Mouse (Mus musculus) kidney, postnatal 4 days (tissue): ENCODE measurements around the gene Gm10428.
"Not testable (repeated sequence)": the region's sequence is repeated elsewhere in the genome, so short reads cannot be mapped to it uniquely, and the experiment has no call there.

Experiments
- DNase-seq, 2 experiments: peaks; one replicate each; pipeline ENCODE4 v3.0.0; 2021; ENCODE audit warnings: mixed read lengths in 2 of 2

Gene Gm10428

GRCm38 (mm10) chr11:62752780-62753179 is at the start of gene Gm10428:
Gene Gm10428 (plus strand): TSS chr11:62753100.
- no peak for DNase-seq

GRCm38 (mm10) chr11:62706141-62706540 is 46.8 kb upstream of the Gm10428 start:
- no peak for DNase-seq

- DNase-seq: no peak
Measured at GRCm38 (mm10) chr11:62708252-62708651, 44.6 kb upstream of the Gm10428 start.

GRCm38 (mm10) chr11:62710657-62711056 is 42.2 kb upstream of the Gm10428 start:
- no peak for DNase-seq

- no peak for DNase-seq
Measured at GRCm38 (mm10) chr11:62728276-62728675, 24.6 kb upstream of the Gm10428 start.

- peak; percentile 90 to 93 for DNase-seq
Measured at GRCm38 (mm10) chr11:62731311-62732021, 21.4 kb upstream of the Gm10428 start, which contains the start of gene Zfp287. Gene Zfp287 (minus strand): TSS chr11:62731905.

- no peak for DNase-seq
Measured at GRCm38 (mm10) chr11:62732022-62732387, 20.9 kb upstream of the Gm10428 start.

- no peak for DNase-seq
Measured at GRCm38 (mm10) chr11:62732665-62733064, 20.2 kb upstream of the Gm10428 start.

GRCm38 (mm10) chr11:62741186-62741585 is 11.7 kb upstream of the Gm10428 start:
- no peak for DNase-seq

GRCm38 (mm10) chr11:62742261-62742957 is 10.5 kb upstream of the Gm10428 start:
- DNase-seq: no peak

GRCm38 (mm10) chr11:62744103-62744502 is 8.8 kb upstream of the Gm10428 start:
- peak; percentile 83 to 86 for DNase-seq

GRCm38 (mm10) chr11:62746001-62746533 is 6.8 kb upstream of the Gm10428 start:
- peak; percentile 76 to 85 for DNase-seq

GRCm38 (mm10) chr11:62747227-62747626 is 5.7 kb upstream of the Gm10428 start:
- no peak for DNase-seq

GRCm38 (mm10) chr11:62748062-62748461 is 4.8 kb upstream of the Gm10428 start:
- DNase-seq: no peak

- DNase-seq: not testable (repeated sequence)
Measured at GRCm38 (mm10) chr11:62749445-62749844, 3.5 kb upstream of the Gm10428 start.

GRCm38 (mm10) chr11:62752191-62752590 is 709 bp upstream of the Gm10428 start:
- no peak for DNase-seq

GRCm38 (mm10) chr11:62756456-62757142 is 3.7 kb downstream of the Gm10428 start:
- peak; percentile 99 for DNase-seq

- DNase-seq: no peak
Measured at GRCm38 (mm10) chr11:62757143-62757507, 4.2 kb downstream of the Gm10428 start.

- DNase-seq: no peak
Measured at GRCm38 (mm10) chr11:62757906-62758305, 5.0 kb downstream of the Gm10428 start.

GRCm38 (mm10) chr11:62758491-62758890 is 5.6 kb downstream of the Gm10428 start:
- no peak for DNase-seq

GRCm38 (mm10) chr11:62760755-62761457 is 8.0 kb downstream of the Gm10428 start:
- DNase-seq: no peak

- DNase-seq: no peak
Measured at GRCm38 (mm10) chr11:62776510-62776909, 23.6 kb downstream of the Gm10428 start.
